Mouse (Mus musculus): ENCODE measurements around the gene Thap2. TPM values are rescaled to one million over a fixed set of nuclear protein-coding genes. Genes with fewer than 3 reads are reported as not detected.

Gene Thap2
- polyA plus RNA-seq, 1 experiment from 2014 or later = 24.9 TPM

DNA sequence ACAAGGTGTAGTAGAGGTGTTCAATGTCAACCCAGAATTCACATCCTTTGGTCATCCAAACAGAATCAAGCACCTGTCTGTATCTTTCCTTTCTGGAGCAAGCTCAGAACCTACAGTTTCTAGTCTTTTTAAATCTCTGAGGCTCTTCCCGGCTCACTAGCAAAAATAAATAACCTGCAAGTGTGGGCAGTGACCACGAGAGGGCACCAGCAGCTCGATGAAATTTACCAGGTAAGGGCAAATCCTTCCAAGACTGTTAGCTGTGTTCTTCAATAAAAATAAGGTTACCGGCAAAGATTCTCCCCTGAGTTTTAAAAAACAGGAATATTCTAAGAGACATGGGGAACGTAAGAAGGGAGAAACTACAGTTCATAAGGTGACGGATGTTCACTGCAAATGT is 60.9 kb downstream of the Thap2 start:
- no peaks in the 10 kb centered on the region for H3K36me3 ChIP-seq
- 6% methylated on average over 6 of the region's 6 CpGs for WGBS
- H3K9ac ChIP-seq = no peak overlapping the region
- H3K4me1 ChIP-seq = no peaks in the 10 kb centered on the region
- ATAC-seq (ENCODE audit: insufficient read depth, low FRiP score, low read depth) = no peak
- no peak overlapping the region for H3K4me3 ChIP-seq (replicated peaks)
- H3K4me2 ChIP-seq = no peak overlapping the region
- no peaks in the 10 kb centered on the region for H3K9me3 ChIP-seq
- H3K27ac ChIP-seq = no peak overlapping the region
- no peaks in the 10 kb centered on the region for H3K27me3 ChIP-seq (replicated peaks)

DNA sequence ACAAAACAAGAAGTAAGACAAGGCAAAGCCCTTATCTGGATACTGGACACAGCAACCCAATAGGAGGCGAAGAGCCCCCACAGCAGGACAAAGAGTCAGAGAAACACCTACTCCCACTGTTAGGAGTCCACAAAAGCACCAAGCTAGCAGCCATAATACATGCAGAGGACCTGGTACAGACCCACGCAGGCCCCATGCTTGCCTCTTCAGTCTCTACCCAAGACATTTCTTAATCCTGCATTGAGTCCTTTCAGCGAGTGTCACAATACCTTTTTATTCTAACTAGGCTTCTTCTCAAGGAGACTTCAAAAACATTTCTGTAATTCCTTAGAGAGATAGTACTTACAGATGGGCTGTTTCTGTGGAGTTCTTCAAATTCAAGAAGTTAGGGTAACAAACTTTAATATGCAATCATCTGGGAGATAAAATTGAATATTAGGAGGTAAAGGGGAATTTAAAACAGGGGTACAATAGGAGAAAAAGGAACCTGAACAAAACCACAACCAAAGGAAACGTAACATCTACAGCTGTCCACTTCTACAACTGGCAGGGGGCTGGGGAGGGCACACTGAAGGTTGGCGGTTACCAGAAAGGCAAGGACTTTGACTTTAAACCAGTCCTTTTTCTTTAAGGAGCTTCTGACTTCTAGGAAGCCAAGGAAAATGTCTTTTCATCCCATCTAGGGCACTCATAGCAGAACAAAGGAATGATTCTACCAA is 62.8 kb downstream of the Thap2 start:
- Histone ChIP-seq H3K4me3 (replicated peaks) (no peak overlapping the region), H3K36me3 (no peaks in the 10 kb centered on the region), H3K27me3 (replicated peaks) (no peaks in the 10 kb centered on the region), H3K9ac (no peak overlapping the region), H3K9me3 (no peaks in the 10 kb centered on the region), H3K27ac (no peak overlapping the region), H3K4me1 (no peaks in the 10 kb centered on the region), H3K4me2 (no peak overlapping the region)
- ATAC-seq (ENCODE audit: insufficient read depth, low FRiP score, low read depth) = no peak
- 78% methylated on average over 5 of the region's 5 CpGs for WGBS

Other genes with a start within 250 kb of the Thap2 start
- gene Tph2, start 199.4 kb downstream of the Thap2 start, polyA plus RNA-seq (2015; fragmentation: Nextera tagmentation; extraction: Ambion mirVana) = 0.06 TPM in 1 of 2 replicates, not detected in the other
- gene Tbc1d15, start 133.0 kb downstream of the Thap2 start, polyA plus RNA-seq (2015; fragmentation: Nextera tagmentation; extraction: Ambion mirVana) = 51.5 and 65.2 TPM in 2 replicates
- 9.7 and 12.2 TPM in 2 replicates for gene Rab21, start 68.8 kb downstream of the Thap2 start, polyA plus RNA-seq (2015; fragmentation: Nextera tagmentation; extraction: Ambion mirVana)
- 27.4 and 30.8 TPM in 2 replicates for gene Tmem19, start 21.9 kb downstream of the Thap2 start, polyA plus RNA-seq (2015; fragmentation: Nextera tagmentation; extraction: Ambion mirVana)
- 16.5 and 20.9 TPM in 2 replicates for gene Zfc3h1, start 516 bp upstream of the Thap2 start, polyA plus RNA-seq (2015; fragmentation: Nextera tagmentation; extraction: Ambion mirVana)
- not detected in 2 replicates for gene A930009A15Rik, start 185.5 kb upstream of the Thap2 start, polyA plus RNA-seq (2015; fragmentation: Nextera tagmentation; extraction: Ambion mirVana)
- 3.1 and 4.4 TPM in 2 replicates for gene Lgr5, start 203.3 kb upstream of the Thap2 start, polyA plus RNA-seq (2015; fragmentation: Nextera tagmentation; extraction: Ambion mirVana)

Measured in stomach, embryonic 15.5 days (tissue).